Mouse (Mus musculus): ENCODE measurements around the gene C1s1. TPM values are rescaled to one million over a fixed set of nuclear protein-coding genes. Genes with fewer than 3 reads are reported as not detected.

Gene C1s1
- polyA plus RNA-seq, 1 experiment from 2014 or later = 0.51 TPM

GRCm38 (mm10) chr6:124505028-124505427 is 37.1 kb downstream of the C1s1 start:
- no peaks in the 10 kb centered on the region for H3K36me3 ChIP-seq
- WGBS = 67% methylated on average over 4 of the region's 4 CpGs
- no peak overlapping the region for H3K4me3 ChIP-seq

GRCm38 (mm10) chr6:124502021-124502420 is 40.1 kb downstream of the C1s1 start:
- DNase-seq (ENCODE audit: low spot score) = no peak
- Histone ChIP-seq H3K27ac (no peak overlapping the region), H3K36me3 (no peaks in the 10 kb centered on the region), H3K4me1 (replicated peaks) (no peaks in the 10 kb centered on the region), H3K27me3 (ENCODE audit: insufficient read depth, poor library complexity, severe bottlenecking) (no peaks in the 10 kb centered on the region), H3K9me3 (no peaks in the 10 kb centered on the region), H3K4me3 (no peak overlapping the region)
- WGBS = 87% methylated on average over 5 of the region's 5 CpGs

More at GRCm38 (mm10) chr6:124505028-124505427, 37.1 kb downstream of the C1s1 start:
- Histone ChIP-seq H3K27me3 (ENCODE audit: insufficient read depth, poor library complexity, severe bottlenecking) (no peaks in the 10 kb centered on the region), H3K9me3 (no peaks in the 10 kb centered on the region), H3K27ac (no peak overlapping the region), H3K4me1 (replicated peaks) (no peaks in the 10 kb centered on the region)
- DNase-seq (ENCODE audit: low spot score) = no peak

GRCm38 (mm10) chr6:124501473-124501872 is 40.7 kb downstream of the C1s1 start:
- no peak overlapping the region for H3K4me3 ChIP-seq
- DNase-seq (ENCODE audit: low spot score) = no peak
- 86% methylated on average over 4 of the region's 4 CpGs for WGBS
- no peaks in the 10 kb centered on the region for H3K4me1 ChIP-seq (replicated peaks)
- no peaks in the 10 kb centered on the region for H3K27me3 ChIP-seq (ENCODE audit: insufficient read depth, poor library complexity, severe bottlenecking)
- no peaks in the 10 kb centered on the region for H3K9me3 ChIP-seq
- H3K36me3 ChIP-seq = no peaks in the 10 kb centered on the region
- H3K27ac ChIP-seq = no peak overlapping the region

- Histone ChIP-seq H3K4me3 (no peak overlapping the region), H3K36me3 (no peaks in the 10 kb centered on the region), H3K27ac (no peak overlapping the region), H3K9me3 (0 out of 2 replicates have a peak, but pooled peaks cover 3% of the 10 kb centered on the region), H3K4me1 (replicated peaks) (no peaks in the 10 kb centered on the region), H3K27me3 (ENCODE audit: insufficient read depth, poor library complexity, severe bottlenecking) (no peaks in the 10 kb centered on the region)
- 41% methylated on average over 10 of the region's 10 CpGs for WGBS
- no peak for DNase-seq (ENCODE audit: low spot score)
These were observed 42.1 kb downstream of the C1s1 start for GRCm38 (mm10) chr6:124499914-124500566.

- 0 out of 2 replicates have a peak, but pooled peaks cover 3% of the 10 kb centered on the region for H3K9me3 ChIP-seq
- no peaks in the 10 kb centered on the region for H3K36me3 ChIP-seq
- H3K4me1 ChIP-seq (replicated peaks) = peaks cover 4% of the 10 kb centered on the region
- H3K4me3 ChIP-seq = no peak overlapping the region
- no peak overlapping the region for H3K27ac ChIP-seq
- H3K27me3 ChIP-seq (ENCODE audit: insufficient read depth, poor library complexity, severe bottlenecking) = no peaks in the 10 kb centered on the region
- DNase-seq (ENCODE audit: low spot score) = no peak
- 93% methylated on average over 5 of the region's 5 CpGs for WGBS
These were observed 46.1 kb downstream of the C1s1 start for GRCm38 (mm10) chr6:124496054-124496453.

GRCm38 (mm10) chr6:124493886-124494285 is 48.3 kb downstream of the C1s1 start:
- 86% methylated on average over 5 of the region's 5 CpGs for WGBS
- H3K36me3 ChIP-seq = no peaks in the 10 kb centered on the region
- H3K4me3 ChIP-seq = no peak overlapping the region
- no peak for DNase-seq (ENCODE audit: low spot score)
- H3K27me3 ChIP-seq (ENCODE audit: insufficient read depth, poor library complexity, severe bottlenecking) = no peaks in the 10 kb centered on the region
- 0 out of 2 replicates have a peak, but pooled peaks cover 3% of the 10 kb centered on the region for H3K9me3 ChIP-seq
- peak overlapping the region; percentile 36; the same call in 1 of the 2 replicates for H3K27ac ChIP-seq
- H3K4me1 ChIP-seq (replicated peaks) = peaks cover 4% of the 10 kb centered on the region

- 51% methylated on average over 4 of the region's 4 CpGs for WGBS
- Histone ChIP-seq H3K4me1 (replicated peaks) (peaks cover 4% of the 10 kb centered on the region), H3K36me3 (no peaks in the 10 kb centered on the region), H3K4me3 (no peak within 1 kb of the TSS), H3K27ac (peak within 1 kb of the TSS; percentile 69; the same call in 1 of the 2 replicates), H3K27me3 (ENCODE audit: insufficient read depth, poor library complexity, severe bottlenecking) (no peaks in the 10 kb centered on the region), H3K9me3 (0 out of 2 replicates have a peak, but pooled peaks cover 3% of the 10 kb centered on the region)
- peak; percentile 76 for DNase-seq (ENCODE audit: low spot score)
These were observed 49.2 kb downstream of the C1s1 start, which contains the start of gene C1rl for GRCm38 (mm10) chr6:124492842-124493561. TSS of gene C1rl (plus strand) at chr6:124493113.

GRCm38 (mm10) chr6:124491427-124491826 is 50.7 kb downstream of the C1s1 start:
- H3K27me3 ChIP-seq (ENCODE audit: insufficient read depth, poor library complexity, severe bottlenecking) = no peaks in the 10 kb centered on the region
- 0 out of 2 replicates have a peak, but pooled peaks cover 3% of the 10 kb centered on the region for H3K9me3 ChIP-seq
- peaks cover 4% of the 10 kb centered on the region for H3K4me1 ChIP-seq (replicated peaks)
- H3K4me3 ChIP-seq = no peak overlapping the region
- WGBS = 83% methylated on average over 6 of the region's 6 CpGs
- H3K36me3 ChIP-seq = no peaks in the 10 kb centered on the region
- no peak for DNase-seq (ENCODE audit: low spot score)
- no peak overlapping the region for H3K27ac ChIP-seq

GRCm38 (mm10) chr6:124488952-124489351 is 53.2 kb downstream of the C1s1 start:
- Histone ChIP-seq H3K27me3 (ENCODE audit: insufficient read depth, poor library complexity, severe bottlenecking) (no peaks in the 10 kb centered on the region), H3K36me3 (no peaks in the 10 kb centered on the region), H3K4me3 (no peak overlapping the region), H3K4me1 (replicated peaks) (peaks cover 4% of the 10 kb centered on the region), H3K27ac (no peak overlapping the region), H3K9me3 (no peaks in the 10 kb centered on the region)
- no peak for DNase-seq (ENCODE audit: low spot score)
- WGBS = 82% methylated on average over 4 of the region's 4 CpGs

GRCm38 (mm10) chr6:124487509-124487908 is 54.6 kb downstream of the C1s1 start:
- H3K27me3 ChIP-seq (ENCODE audit: insufficient read depth, poor library complexity, severe bottlenecking) = no peaks in the 10 kb centered on the region
- H3K36me3 ChIP-seq = no peaks in the 10 kb centered on the region
- WGBS = 61% methylated on average over 2 of the region's 2 CpGs
- H3K27ac ChIP-seq = no peak overlapping the region
- H3K4me3 ChIP-seq = no peak overlapping the region
- no peaks in the 10 kb centered on the region for H3K4me1 ChIP-seq (replicated peaks)
- DNase-seq (ENCODE audit: low spot score) = no peak
- no peaks in the 10 kb centered on the region for H3K9me3 ChIP-seq

GRCm38 (mm10) chr6:124485414-124486144 is 56.6 kb downstream of the C1s1 start:
- DNase-seq (ENCODE audit: low spot score) = peak; percentile 51
- H3K36me3 ChIP-seq = no peaks in the 10 kb centered on the region
- H3K27ac ChIP-seq = peak overlapping the region; percentile 53; the same call in 1 of the 2 replicates
- whole genome bisulfite sequencing = 35% methylated on average over 21 of the region's 21 CpGs
- H3K4me3 ChIP-seq = peak overlapping the region; percentile 37
- H3K9me3 ChIP-seq = no peaks in the 10 kb centered on the region
- H3K27me3 ChIP-seq (ENCODE audit: insufficient read depth, poor library complexity, severe bottlenecking) = no peaks in the 10 kb centered on the region
- H3K4me1 ChIP-seq (replicated peaks) = no peaks in the 10 kb centered on the region; the same call in 1 of the 2 replicates

- Histone ChIP-seq H3K4me3 (no peak overlapping the region), H3K27me3 (ENCODE audit: insufficient read depth, poor library complexity, severe bottlenecking) (no peaks in the 10 kb centered on the region), H3K27ac (no peak overlapping the region), H3K36me3 (no peaks in the 10 kb centered on the region), H3K4me1 (replicated peaks) (no peaks in the 10 kb centered on the region; the same call in 1 of the 2 replicates), H3K9me3 (no peaks in the 10 kb centered on the region)
- no peak for DNase-seq (ENCODE audit: low spot score)
- 88% methylated on average over 7 of the region's 7 CpGs for WGBS
These were observed 57.3 kb downstream of the C1s1 start for GRCm38 (mm10) chr6:124484851-124485250.

Data from hindbrain, embryonic 10.5 days (tissue).